Mouse (Mus musculus) layer of hippocampus, adult 18-20 months (tissue): Measurements from ENCODE around the gene Faap20. TPM values are rescaled to one million over a fixed set of nuclear protein-coding genes. Genes with fewer than 3 reads are reported as not detected.

Experiments used
- DNase-seq, 2 experiments: peaks; one replicate each; pipeline ENCODE4 v3.0.0; 2022; ENCODE audit warnings: low spot score in 2 of 2
- total RNA-seq, 2 experiments: library from RNA; stranded (reverse); gene quantifications; 2 replicates each; pipeline ENCODE4 v1.2.3; 2021

Faap20 gene
- total RNA-seq, 2 experiments from 2014 or later: 27.5 to 31.8 TPM

- no peak for DNase-seq
Measured at GRCm38 (mm10) chr4:155283001-155283503, 33.5 kb downstream of the Faap20 start.

GRCm38 (mm10) chr4:155283585-155283984 lies 34.0 kb downstream of the Faap20 start:
- peak in 1 of 2 experiments; percentile 64 for DNase-seq

- DNase-seq: no peak
Measured at GRCm38 (mm10) chr4:155284521-155285379, 35.1 kb downstream of the Faap20 start.

- DNase-seq: no peak
Measured at GRCm38 (mm10) chr4:155286090-155286489, 36.5 kb downstream of the Faap20 start.

GRCm38 (mm10) chr4:155287713-155288112 lies 38.1 kb downstream of the Faap20 start:
- no peak for DNase-seq

- DNase-seq: no peak
Measured at GRCm38 (mm10) chr4:155288586-155288985, 39.0 kb downstream of the Faap20 start.

- DNase-seq: no peak
Measured at GRCm38 (mm10) chr4:155290045-155290444, 40.4 kb downstream of the Faap20 start.

- DNase-seq: no peak
Measured at GRCm38 (mm10) chr4:155292863-155293262, 43.3 kb downstream of the Faap20 start.

GRCm38 (mm10) chr4:155294381-155294780 lies 44.8 kb downstream of the Faap20 start:
- DNase-seq: no peak

- DNase-seq: no peak
Measured at GRCm38 (mm10) chr4:155295026-155295590, 45.5 kb downstream of the Faap20 start.

- DNase-seq: peak; percentile 72 to 91
Measured at GRCm38 (mm10) chr4:155295996-155296395, 46.4 kb downstream of the Faap20 start.

- no peak for DNase-seq
Measured at GRCm38 (mm10) chr4:155297057-155297456, 47.5 kb downstream of the Faap20 start.

- no peak for DNase-seq
Measured at GRCm38 (mm10) chr4:155298826-155299225, 49.2 kb downstream of the Faap20 start.

- DNase-seq: no peak
Measured at GRCm38 (mm10) chr4:155300421-155301097, 51.0 kb downstream of the Faap20 start.

- DNase-seq: no peak
Measured at GRCm38 (mm10) chr4:155301098-155301447, 51.5 kb downstream of the Faap20 start.

- DNase-seq: no peak
Measured at GRCm38 (mm10) chr4:155301965-155302364, 52.4 kb downstream of the Faap20 start.

- no peak for DNase-seq
Measured at GRCm38 (mm10) chr4:155304508-155305096, 55.0 kb downstream of the Faap20 start.

- peak in 1 of 2 experiments; percentile 61 for DNase-seq
Measured at GRCm38 (mm10) chr4:155305531-155306031, 56.0 kb downstream of the Faap20 start.
